Mouse (Mus musculus): ENCODE measurements at regions not wholly inside any gene's neighbourhood (a gene's known extent, or its start where the extent isn't known, plus 50 kb on each side); places are given as distances from the start of the nearest gene placed in this dataset.

GRCm38 (mm10) chr19:32916507-32917280 lies 159.4 kb downstream of the Pten start:
- no peak for TF ChIP-seq POLR2A (IDR thresholded peaks at IDR 0.05; ENCODE audit: insufficient read depth, low read length)
- no peak for TF ChIP-seq CTCF (IDR thresholded peaks at IDR 0.05; ENCODE audit: low read depth, low read length)

Measured in ES-Bruce4 (cell line).